Mouse (Mus musculus): ENCODE measurements around the gene Agrn. TPM values are rescaled to one million over a fixed set of nuclear protein-coding genes. Genes with fewer than 3 reads are reported as not detected.

Gene Agrn
- total RNA-seq (2022), result 100 to 1,000 TPM; 125 to 145 (median 144) TPM

DNA sequence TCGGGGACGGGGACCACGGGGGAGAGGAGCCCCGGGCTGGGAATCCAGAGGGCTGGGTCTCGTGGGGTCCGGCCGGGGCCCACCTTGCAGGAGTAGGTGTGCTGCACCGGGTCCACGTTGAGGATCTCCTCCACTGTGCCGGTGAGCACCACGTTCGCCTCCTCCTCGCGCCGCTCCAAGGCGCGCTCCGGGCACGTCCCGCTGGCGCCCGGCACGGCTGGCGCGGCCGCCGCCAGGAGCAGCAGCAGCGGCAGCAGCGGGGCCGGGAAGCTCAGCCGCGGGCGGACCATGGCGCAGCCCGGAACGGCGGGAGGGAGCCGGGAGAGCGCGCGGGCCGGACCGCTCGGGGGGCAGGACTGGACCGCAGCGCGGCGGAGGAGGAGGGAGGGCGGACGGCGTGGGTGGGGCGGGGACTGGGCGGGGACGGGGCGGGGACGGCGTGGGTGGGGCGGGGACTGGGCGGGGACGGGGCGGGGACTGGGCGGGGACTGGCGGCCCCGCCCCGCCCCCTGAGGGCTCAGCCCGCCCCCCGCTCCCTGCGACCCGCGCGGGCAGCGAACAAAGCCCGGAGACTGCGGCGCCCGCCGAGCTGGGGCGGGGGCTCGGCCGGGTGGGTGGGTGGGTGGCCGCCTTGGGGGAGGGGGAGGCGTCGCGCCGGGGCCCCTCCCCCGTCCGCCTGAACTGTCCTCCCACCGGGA lies at the start of gene Agrn:
Agrn (minus strand) TSS at position 358 of the 698 bp plus-strand sequence.
- DNase-seq (ENCODE audit: low spot score in 2 of 2), result no peak

DNA sequence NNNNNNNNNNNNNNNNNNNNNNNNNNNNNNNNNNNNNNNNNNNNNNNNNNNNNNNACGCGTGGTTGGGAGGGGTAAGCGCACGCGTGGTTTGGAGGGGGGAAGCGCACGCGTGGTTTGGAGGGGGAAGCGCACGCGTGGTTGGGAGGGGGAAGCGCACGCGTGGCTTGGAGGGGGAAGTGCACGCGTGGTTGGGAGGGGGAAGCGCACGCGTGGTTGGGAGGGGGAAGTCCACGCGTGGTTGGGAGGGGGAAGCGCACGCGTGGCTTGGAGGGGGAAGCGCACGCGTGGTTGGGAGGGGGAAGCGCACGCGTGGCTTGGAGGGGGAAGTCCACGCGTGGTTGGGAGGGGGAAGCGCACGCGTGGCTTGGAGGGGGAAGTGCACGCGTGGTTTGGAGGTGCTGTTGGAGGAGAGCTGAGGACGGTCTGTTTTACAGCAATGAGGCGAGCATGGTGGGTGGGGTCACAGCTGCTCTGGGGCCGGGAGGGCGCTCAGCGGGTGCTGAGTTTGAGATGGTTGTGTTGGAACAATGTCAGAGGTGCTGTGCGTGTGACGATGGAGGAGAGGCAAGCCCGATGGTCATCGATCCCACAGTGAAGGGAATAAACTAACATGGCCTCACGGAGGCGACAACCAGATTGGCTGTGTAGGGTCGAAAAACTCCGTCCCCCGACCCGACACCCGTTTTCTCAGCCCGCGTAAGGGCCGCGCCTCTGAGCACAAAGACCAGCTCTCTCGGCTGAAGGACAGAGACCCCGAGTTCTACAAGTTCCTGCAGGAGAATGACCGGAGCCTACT lies 39.6 kb upstream of the Agrn start:
- no peak for DNase-seq (ENCODE audit: low spot score in 2 of 2)

DNA sequence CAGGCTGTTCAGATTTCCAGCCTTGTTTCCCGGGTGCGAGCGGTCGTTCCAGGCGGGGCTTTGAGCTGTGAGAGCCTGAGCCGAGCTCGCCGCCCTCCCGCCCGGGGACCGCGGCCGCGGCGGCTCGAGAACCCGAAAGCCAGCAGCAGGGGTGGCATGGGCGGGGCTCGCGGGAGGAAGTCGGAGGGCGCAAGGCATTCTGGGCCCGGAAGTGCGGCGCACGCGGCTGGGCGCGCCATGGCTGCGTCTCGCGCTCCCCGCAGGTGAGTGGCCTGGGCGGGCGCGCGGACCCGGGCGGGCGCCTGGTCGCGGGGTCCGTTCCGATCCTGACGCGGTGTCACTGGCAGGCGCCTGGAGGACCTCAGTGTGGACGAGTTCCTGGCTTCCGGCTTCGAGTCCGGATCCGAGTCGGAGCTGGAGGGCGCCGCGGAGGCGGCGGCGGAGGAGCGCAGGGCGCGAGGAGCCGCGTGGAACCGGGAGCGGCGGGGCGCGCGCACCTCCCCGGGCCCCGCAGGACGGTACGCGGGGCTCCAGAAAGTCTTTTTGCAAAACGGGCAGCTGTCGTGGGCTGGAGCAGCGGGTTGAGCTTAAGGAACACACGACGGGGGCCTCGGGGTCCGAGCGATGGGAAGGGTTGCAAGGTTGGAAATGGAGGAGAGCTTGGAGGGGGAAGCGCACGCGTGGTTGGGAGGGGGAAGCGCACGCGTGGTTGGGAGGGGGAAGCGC lies 38.7 kb upstream of the Agrn start, which contains the start of gene Noc2l:
Noc2l (plus strand) TSS at position 203 of the 726 bp plus-strand sequence.
- DNase-seq (ENCODE audit: low spot score in 2 of 2), result peak; percentile 77 to 83

DNA sequence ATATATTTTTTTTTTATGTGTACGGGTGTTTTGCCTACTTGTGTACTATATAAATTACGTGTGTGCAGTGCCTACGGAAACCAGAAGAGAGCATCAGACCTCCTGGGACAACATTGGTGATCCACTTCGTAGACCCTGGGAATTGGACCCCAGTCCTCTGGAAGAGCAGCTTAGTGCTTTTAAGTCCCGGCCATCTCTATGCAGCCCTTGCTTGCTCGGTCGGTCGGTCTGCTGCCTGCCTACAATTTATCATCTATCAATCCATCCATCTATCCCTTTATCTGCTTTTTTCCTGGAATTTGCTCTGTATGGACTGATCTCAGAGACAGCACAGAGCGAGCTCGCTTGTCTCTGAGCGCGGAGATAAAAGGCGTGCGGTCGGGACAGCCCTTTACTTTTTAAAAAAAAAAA lies 38.1 kb upstream of the Agrn start:
- no peak for DNase-seq (ENCODE audit: low spot score in 2 of 2)

DNA sequence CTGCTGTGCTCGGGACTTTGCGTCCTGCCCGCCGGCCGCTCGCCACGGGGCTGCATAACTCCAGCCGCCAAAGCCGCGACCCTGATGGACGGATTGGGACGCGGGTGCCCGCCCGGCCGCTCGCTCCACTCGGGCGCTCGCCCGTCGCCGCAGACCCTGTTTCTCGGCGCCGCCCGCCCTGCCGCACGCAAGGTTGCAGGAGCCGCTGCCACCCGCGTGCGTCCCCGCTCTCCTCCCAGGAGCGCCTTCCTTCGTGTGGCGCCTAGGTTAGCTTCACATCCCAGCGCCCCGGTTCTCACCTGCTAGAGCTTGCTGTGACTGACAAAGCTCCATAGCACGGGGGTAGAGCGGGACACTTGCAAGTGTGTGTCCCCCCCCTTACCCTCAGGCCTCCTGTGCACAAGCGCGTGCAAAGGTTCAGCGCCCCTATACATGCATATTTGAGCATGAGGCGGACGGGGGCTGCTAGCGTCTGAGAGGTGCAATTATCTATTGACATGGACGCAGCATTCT lies 37.5 kb upstream of the Agrn start, which contains the start of gene Plekhn1:
Plekhn1 (minus strand) TSS at position 157 of the 513 bp plus-strand sequence.
- peak in 1 of 2 experiments; percentile 60 for DNase-seq (ENCODE audit: low spot score in 2 of 2)

DNA sequence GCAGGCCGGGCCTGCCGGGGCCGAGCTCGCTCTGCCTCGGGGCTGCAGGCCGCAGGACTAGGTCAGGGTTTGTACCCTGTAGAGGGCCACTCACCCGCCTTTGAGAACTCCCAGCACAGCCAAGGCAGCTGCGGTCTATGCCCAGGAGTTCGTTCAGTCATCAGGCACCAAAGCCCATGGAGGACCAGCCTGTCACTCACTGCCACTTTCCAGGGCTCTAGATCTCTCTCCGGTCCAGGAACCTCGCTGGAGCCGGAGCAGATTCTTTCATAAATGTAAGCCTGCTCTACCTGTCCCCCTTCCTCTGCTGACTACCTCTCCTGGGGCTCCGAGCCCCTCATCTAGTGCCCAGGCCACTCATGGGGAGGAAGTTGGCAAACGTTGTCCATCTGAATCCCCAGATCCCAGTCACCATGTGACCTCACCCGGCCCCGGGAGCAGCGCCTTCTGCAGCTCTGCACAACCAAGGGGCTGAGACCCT lies 36.8 kb upstream of the Agrn start:
- no peak for DNase-seq (ENCODE audit: low spot score in 2 of 2)

DNA sequence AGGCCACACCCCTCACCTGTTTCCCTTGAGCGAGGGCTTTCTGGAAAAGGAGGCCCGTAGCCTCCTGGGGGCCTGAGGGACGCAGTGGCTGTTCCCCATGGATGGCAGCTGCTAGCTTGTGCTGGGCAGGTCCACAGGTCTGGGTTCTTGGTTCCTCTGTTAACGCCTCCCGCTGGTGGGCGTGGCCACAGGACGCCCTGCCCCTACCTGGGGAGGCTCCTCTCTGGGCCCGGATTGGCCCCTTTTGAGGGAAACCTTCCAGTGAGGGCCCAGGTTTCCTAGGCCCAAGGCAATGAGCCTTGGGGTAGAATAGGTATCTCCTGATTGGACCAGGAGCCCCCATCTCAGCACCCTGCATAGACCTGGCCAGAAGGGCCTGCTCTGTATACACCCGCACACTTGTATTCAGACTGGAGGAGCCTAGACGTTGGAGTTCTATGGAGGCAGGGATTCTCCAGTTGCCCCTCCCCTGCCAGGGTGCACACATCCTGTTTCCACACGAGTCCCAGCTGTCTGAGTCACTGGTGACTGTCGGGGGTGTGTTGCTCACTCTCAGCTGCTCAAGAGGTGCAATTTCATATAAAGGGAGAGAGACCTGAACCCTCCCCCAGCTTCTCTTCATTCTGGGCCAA lies 31.2 kb upstream of the Agrn start:
- DNase-seq (ENCODE audit: low spot score in 2 of 2), result no peak

DNA sequence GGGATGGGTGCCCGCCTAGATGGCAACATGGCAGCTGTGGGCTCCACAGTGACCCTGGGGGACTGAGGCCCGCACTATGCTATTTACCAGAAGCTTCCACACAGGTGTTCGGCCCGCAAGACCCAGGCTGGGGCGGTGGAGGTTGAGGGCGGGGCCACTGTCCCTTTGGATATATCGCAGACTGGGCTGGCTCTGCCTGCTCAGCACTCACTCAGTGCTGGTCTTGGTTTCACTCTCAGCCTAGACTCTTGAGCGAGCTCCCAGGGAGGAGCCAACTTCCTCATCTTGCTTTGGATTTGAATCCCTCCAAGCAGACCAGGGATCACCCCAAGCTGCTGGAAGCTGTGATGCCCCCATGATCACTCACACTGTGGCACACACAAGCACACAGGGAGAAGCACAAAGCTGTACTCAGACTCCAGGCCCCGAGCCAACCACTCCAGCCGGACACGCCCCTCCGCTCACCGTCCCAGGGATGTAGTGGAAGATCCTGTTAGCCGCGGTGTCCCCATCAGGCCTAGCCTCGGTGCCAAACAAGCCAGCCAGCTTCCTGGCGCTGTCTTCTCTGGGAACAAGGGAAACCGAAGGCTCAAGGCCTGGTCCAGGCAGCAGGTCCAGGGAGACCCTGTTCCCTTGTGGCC lies 30.6 kb upstream of the Agrn start:
- no peak for DNase-seq (ENCODE audit: low spot score in 2 of 2)

DNA sequence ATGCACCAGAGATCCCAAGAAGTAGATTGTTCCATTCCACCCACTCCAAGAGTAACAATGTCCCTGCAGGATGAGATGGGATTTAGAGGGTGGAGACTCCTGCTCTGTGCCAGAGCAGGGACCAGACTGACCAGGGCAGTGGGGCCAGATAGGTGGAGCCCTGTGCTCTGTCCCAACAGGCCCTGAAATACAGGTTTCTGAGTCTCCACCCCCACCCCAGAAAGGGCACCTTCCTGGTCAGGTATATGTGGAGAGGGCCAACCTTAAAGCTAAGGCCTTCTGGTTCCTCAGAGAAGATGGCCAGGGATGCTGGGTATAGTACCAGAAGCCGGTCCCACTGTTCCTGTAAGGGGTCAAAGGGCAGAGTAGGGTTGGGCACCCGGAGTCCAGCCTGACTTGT lies 27.0 kb upstream of the Agrn start:
- no peak for DNase-seq (ENCODE audit: low spot score in 2 of 2)

DNA sequence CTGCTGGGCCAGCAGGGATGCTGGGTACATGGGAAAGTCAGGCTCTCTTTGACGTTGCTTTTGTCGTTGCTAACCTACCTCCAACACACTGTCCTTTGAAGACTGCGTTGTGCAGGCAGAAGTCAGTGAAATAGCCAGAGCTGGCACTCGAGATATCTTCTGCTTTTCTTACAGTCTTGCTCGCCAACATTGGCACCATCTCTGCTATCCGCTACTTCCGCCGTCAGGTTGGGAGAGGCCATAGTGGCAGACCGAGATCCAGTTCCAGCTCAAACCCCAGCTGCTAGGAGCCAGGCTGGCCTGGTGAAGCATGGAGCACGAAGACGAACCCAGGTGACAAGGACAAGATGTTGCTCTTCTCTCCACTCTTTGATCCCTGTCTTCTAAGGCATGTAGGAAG lies 22.6 kb upstream of the Agrn start:
- no peak for DNase-seq (ENCODE audit: low spot score in 2 of 2)

DNA sequence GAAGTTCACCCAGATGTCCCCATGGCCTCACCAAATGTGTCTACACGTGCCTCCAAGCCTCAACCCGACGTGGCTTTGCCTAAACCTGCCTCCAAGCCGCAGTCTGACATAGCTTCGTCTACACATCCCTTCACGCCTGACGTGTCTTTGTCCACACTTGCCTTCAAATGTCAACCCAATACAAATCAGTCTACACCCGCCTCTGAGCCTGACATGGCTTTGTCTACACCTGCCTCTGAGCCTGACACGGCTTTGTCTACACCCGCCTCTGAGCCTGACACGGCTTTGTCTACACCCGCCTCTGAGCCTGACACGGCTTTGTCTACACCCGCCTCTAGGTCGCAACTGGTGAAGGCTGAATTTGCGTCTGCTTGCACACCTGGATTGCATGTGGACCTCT lies 20.6 kb upstream of the Agrn start:
- DNase-seq (ENCODE audit: low spot score in 2 of 2), result no peak

DNA sequence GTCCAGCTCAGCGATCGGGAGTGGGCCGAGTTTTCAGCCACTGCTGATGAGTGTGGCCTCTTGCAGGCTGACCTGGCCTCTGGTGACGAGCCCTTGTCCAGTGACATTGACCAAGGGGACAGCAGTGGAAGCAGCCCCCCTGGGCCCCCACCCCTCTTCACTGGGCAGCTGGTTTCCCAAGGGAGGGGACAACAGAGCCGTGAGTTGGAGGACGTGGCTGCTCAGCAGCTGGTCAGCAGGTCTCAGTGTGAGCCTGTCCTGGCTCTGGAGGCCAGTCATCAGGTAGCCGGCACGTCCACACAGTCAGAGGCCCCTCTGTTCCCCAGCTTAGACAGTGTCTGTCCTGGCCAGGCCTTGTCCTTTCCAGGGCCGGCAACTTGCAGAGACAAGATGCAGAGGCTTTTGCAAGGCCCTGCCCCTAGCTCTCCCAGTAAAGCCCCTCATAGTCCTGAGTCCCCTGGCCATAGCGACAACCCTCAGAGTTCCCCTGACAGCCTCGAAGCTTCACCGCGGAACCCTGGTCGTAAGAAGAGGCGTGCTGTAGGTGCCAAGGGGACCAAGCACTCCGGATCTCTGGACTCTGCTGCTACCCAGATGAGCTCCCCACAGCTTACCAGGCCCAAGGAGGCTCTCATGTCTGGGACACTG lies 19.9 kb upstream of the Agrn start:
- no peak for DNase-seq (ENCODE audit: low spot score in 2 of 2)

DNA sequence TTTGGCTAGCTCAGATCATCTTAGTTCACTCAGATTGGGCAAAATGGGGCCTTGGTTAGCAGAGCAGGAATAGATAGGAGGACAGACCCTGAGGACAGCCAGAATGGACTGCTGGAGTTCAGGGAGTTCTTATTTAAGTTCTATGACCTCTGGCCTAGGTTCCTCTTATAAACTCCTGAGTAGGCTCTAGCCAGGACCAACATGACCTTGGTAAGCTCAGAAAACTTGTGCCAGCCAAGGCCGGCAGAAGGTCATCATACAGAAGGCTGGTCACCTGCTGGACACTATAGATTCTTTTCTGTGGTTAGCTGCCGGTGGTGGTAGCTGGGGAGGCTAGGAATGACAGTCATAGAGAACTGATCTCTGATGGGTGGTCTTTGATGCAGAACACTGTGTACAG lies 18.9 kb upstream of the Agrn start:
- no peak for DNase-seq (ENCODE audit: low spot score in 2 of 2)

DNA sequence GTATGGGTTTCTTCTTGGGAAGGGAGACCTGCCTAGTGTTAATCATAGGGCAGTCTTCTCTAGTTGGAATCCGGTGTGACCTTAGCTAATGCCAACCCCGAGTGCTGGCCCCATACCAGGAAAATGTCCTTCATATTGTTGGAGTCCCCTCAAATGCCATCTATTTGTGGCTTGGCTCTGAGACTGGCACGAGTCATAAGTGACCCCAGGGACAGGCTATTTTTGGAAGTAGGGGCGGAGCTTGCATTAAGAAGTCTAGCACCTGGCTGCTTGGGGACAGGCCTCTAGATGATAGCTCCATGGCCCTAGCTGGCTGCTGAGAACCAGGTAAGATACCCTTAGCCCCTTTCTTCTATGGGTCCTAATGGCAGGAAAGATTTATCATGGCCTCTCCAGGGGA lies 18.4 kb upstream of the Agrn start, which contains the start of gene Perm1:
Perm1 (plus strand) TSS at position 220 of the 400 bp plus-strand sequence.
- DNase-seq (ENCODE audit: low spot score in 2 of 2), result no peak

DNA sequence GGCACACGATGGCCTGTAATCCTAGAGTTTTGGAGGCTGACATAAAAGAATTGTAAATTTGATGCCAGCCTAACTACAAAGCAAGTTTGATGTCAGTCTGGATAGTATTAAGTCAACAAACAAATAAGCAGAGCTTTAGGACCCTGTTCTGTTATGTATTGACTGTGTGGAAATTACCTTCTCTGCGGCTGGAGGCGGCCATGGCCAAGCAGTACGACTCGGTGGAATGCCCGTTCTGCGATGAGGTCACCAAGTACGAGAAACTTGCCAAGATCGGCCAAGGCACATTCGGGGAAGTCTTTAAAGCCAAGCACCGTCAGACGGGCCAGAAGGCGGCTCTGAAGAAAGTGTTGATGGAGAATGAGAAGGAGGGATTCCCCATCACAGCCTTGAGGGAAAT lies 15.8 kb upstream of the Agrn start:
- DNase-seq (ENCODE audit: low spot score in 2 of 2), result no peak

DNA sequence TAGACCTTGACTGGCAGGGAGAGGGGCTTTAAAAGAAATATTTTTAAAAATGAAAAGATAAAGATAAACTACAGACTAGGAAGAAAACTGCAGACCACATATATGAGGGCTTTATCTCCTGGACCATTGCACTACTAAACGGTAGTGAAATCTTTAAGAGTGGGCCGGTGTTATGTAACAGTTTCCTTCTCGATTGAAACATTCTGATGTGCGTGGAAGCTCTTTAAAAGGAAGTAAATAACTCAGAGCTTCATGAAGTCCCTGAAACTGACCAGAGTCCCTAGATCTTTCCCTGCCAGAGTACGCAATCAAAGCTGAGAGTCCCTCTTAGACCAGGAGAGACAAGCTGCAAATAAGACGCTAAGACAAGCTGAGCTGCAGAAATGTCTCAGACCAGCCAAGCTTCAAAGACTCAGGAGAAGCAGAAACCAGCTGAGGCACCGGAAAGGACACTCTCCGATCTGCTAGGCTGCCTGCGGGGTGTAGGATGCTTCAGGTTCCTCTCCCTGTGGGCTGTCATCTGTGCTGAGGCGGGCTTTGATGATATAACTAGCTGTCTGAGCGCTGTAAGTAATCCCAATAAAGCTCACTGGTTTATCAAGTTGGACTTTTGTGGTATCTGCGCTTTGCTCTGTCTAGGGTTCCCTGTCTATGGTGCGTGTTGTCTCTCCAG lies 12.8 kb upstream of the Agrn start:
- DNase-seq (ENCODE audit: low spot score in 2 of 2), result no peak

DNA sequence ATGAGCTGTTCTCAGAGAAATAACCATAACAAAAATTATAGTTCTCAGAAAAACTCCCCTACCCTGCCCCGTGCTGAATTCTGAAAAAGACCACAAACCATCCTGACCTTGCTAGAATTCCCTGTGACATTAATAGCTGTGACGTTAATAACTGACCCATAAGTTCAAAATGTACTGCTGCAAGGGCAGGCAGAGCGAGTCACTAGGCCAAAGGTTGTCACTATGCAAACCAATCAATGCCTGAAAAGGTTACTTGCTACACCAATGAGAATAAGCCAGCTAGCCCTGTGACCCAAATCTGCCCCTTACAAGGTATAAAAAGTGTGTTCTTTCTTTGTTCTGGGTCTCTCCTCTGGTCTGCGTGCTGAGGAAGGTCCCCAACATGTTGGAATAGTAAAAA lies 11.6 kb upstream of the Agrn start:
- DNase-seq (ENCODE audit: low spot score in 2 of 2), result no peak

DNA sequence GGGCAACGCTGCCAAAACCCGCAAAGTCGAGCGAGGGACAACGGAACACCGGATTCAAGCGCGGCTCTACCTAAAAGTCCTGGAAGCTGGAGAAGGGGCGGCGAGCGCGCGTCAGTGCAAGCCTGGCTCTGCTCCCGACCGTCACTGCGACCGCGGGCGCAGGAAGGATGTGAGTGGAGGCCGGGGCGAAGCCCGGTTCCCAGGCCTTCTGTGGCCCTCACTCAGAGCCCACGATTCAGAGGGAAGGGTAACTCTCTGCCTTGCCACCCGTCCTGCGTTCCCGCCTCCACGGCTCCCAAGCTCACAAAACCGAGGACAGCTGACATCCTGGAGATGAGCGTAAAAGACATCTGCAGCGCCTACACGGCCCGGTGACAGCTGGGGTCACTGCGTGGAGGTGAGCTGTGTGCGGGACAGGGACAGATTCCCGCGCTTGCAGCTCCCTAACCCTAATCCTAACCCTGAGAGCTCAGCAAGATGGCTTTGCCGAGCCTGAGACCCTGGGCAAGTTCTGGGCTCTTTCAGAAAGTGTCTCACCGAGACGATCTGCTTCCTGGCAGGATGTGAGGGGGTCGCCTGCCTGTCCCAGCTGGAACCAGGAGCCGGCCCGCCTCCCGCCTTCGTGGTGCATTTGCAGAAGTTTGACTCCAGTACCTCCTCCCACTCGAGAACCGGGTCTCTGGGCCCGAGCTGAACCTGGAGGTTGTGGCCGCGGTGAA lies 6.3 kb upstream of the Agrn start:
- no peak for DNase-seq (ENCODE audit: low spot score in 2 of 2)

DNA sequence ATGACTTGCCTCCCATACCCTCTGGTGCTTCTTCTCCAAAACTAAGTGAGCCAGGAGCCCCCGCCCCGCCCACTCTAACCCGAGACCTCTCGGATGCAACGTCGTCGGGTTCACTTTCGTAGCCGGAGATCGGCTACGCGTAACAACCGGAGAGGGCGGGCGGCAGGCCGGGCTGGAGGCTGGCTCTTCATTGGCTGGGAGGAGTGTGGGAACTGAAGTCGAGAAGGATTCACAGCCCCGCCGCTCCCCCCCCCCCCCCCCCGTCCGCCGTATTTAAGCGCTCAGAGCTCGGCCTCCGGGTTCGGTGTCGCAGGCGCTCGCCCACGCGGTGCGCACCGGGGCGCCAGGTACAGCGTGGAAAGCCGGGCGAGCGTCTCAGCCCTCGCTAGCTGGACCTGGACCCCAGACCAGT lies 5.7 kb upstream of the Agrn start, which contains the start of gene AW011738:
AW011738 (plus strand) TSS at position 304 of the 412 bp plus-strand sequence.
- DNase-seq (ENCODE audit: low spot score in 2 of 2), result no peak
